Mouse (Mus musculus): Measurements from ENCODE around the gene Prlhr. TPM values are rescaled to one million over a fixed set of nuclear protein-coding genes. Genes with fewer than 3 reads are reported as not detected.

The Prlhr gene
- polyA plus RNA-seq, 1 experiment from 2014 or later: not detected

DNA sequence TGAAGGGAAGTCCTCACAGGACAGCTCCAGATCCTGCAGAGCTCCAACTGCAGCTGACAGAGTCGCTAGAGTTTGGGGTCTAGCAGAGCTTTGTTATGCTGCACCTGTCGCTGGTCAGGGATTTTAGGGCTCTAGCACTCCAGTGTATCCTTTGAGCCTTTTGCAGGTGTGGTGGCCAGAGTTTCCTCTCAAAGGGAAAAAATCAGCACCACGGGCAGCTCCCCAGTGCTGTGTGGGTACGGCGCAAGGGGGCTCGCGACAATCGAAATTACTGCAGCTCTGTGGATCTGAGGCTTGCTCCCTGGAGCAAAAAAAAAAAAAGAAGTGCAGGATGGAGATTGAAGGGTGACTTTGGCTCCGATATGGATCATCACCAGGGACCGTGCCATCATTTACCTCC lies 742 bp upstream of the Prlhr start:
- H3K36me3 ChIP-seq (ENCODE audit: control insufficient read depth, insufficient read depth, low read length): no peaks in the 10 kb centered on the region
- no peak overlapping the region for H3K4me2 ChIP-seq (ENCODE audit: low read depth, low read length)
- H3K9ac ChIP-seq (ENCODE audit: low read length): no peak overlapping the region
- WGBS: 2% methylated on average over 10 of the region's 10 CpGs
- peaks cover 37% of the 10 kb centered on the region for H3K27me3 ChIP-seq (ENCODE audit: control insufficient read depth, insufficient read depth, low read depth, low read length)
- H3K4me3 ChIP-seq (ENCODE audit: low read length): no peak overlapping the region
- no peak for ATAC-seq (ENCODE audit: low read depth)
- no peak overlapping the region for H3K27ac ChIP-seq (ENCODE audit: low read length)
- peaks cover 6% of the 10 kb centered on the region for H3K4me1 ChIP-seq (replicated peaks; ENCODE audit: control insufficient read depth, insufficient read depth, low read length)
- H3K9me3 ChIP-seq (ENCODE audit: control insufficient read depth, low read length): no peaks in the 10 kb centered on the region

DNA sequence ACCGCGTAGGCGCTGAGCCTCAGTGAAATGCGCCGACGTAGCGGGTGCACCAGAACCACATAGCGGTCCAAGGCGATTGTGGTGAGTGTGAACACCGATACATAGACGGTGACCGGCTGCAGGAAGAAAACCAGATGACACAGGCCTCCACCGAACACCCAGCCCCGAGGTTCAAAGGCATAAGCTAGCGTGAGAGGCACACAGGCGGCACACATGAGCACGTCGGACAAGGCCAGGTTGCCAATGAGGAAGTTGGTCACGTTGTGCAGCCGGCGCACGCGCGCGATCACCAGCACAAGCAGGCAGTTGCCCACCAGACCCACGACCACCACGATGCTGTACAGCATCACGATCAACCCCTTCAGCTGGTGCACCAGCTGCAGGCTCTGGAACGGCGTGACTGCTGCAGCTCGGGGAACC lies 506 bp downstream of the Prlhr start:
- Histone ChIP-seq H3K9me3 (ENCODE audit: control insufficient read depth, low read length) (no peaks in the 10 kb centered on the region), H3K9ac (ENCODE audit: low read length) (no peak overlapping the region), H3K4me3 (ENCODE audit: low read length) (peak overlapping the region; percentile 31), H3K27ac (ENCODE audit: low read length) (no peak overlapping the region), H3K4me1 (replicated peaks; ENCODE audit: control insufficient read depth, insufficient read depth, low read length) (peaks cover 10% of the 10 kb centered on the region), H3K4me2 (ENCODE audit: low read depth, low read length) (peak overlapping the region; percentile 49), H3K36me3 (ENCODE audit: control insufficient read depth, insufficient read depth, low read length) (no peaks in the 10 kb centered on the region), H3K27me3 (ENCODE audit: control insufficient read depth, insufficient read depth, low read depth, low read length) (peaks cover 37% of the 10 kb centered on the region)
- WGBS: 13% methylated on average over 31 of the region's 31 CpGs
- no peak for ATAC-seq (ENCODE audit: low read depth)

DNA sequence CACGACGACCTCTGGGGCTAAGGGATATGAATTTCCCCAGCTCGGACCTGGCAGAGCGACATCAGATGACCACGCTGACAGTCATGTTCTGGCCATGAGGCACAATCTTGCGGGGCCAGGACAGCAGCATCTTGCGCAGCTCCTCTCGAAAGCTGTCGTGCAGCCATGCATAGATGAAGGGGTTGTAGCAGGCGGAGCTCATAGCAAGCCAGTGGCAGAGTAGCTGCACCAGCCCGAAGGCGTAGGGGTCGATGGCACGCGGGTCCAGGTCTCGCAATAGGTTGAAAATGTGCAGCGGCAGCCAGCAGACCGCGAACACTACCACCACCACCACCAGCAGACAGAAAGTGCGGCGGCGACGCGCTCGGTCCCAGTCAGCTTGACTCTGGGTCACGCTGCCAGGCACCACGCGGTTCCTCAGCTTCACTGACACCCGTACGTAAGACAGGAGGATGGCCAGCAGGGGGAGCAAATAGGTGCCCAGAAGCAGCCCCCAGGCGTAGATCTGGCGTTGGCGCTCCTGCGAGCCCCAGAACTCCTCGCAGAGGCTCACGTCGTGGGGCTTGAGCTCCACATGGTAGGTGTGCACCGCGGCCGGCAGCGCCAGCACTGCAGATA lies 1.0 kb downstream of the Prlhr start:
- H3K27ac ChIP-seq (ENCODE audit: low read length): no peak overlapping the region
- peak; percentile 65 for ATAC-seq (ENCODE audit: low read depth)
- 3% methylated on average over 41 of the region's 41 CpGs for WGBS
- H3K4me1 ChIP-seq (replicated peaks; ENCODE audit: control insufficient read depth, insufficient read depth, low read length): peaks cover 10% of the 10 kb centered on the region
- peaks cover 37% of the 10 kb centered on the region for H3K27me3 ChIP-seq (ENCODE audit: control insufficient read depth, insufficient read depth, low read depth, low read length)
- no peaks in the 10 kb centered on the region for H3K36me3 ChIP-seq (ENCODE audit: control insufficient read depth, insufficient read depth, low read length)
- peak overlapping the region; percentile 31 for H3K4me3 ChIP-seq (ENCODE audit: low read length)
- no peak overlapping the region for H3K9ac ChIP-seq (ENCODE audit: low read length)
- no peaks in the 10 kb centered on the region for H3K9me3 ChIP-seq (ENCODE audit: control insufficient read depth, low read length)
- H3K4me2 ChIP-seq (ENCODE audit: low read depth, low read length): peak overlapping the region; percentile 49

DNA sequence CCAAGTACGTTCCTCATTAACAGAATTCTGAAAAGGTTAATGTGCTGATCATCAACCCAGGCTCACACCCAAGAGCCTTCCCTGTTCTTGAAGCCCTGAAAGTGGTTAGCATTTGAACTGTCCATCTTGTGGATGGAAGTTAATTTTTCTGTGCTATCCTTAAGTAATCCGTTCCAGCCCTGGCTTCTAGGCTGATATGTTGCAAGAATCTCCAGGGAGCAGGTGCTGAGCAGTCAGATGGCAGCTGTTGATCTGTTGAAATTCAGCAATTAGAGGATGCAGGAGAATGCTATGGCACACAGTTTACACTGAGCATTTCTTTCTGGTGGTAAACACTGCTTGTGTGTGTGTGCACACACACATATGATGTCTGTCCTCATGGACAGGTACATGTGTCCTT lies 2.4 kb downstream of the Prlhr start:
- no peak for ATAC-seq (ENCODE audit: low read depth)
- Histone ChIP-seq H3K9ac (ENCODE audit: low read length) (no peak overlapping the region), H3K27ac (ENCODE audit: low read length) (no peak overlapping the region), H3K9me3 (ENCODE audit: control insufficient read depth, low read length) (no peaks in the 10 kb centered on the region), H3K4me2 (ENCODE audit: low read depth, low read length) (no peak overlapping the region), H3K36me3 (ENCODE audit: control insufficient read depth, insufficient read depth, low read length) (no peaks in the 10 kb centered on the region), H3K27me3 (ENCODE audit: control insufficient read depth, insufficient read depth, low read depth, low read length) (peaks cover 41% of the 10 kb centered on the region), H3K4me1 (replicated peaks; ENCODE audit: control insufficient read depth, insufficient read depth, low read length) (peaks cover 10% of the 10 kb centered on the region), H3K4me3 (ENCODE audit: low read length) (no peak overlapping the region)
- 62% methylated on average over 2 of the region's 2 CpGs for WGBS

GRCm38 (mm10) chr19:60463896-60464295 lies 4.2 kb downstream of the Prlhr start:
- H3K9me3 ChIP-seq (ENCODE audit: control insufficient read depth, low read length): no peaks in the 10 kb centered on the region
- H3K9ac ChIP-seq (ENCODE audit: low read length): no peak overlapping the region
- H3K4me1 ChIP-seq (replicated peaks; ENCODE audit: control insufficient read depth, insufficient read depth, low read length): peaks cover 15% of the 10 kb centered on the region
- ATAC-seq (ENCODE audit: low read depth): peak; percentile 88
- 13% methylated on average over 3 of the region's 3 CpGs for WGBS
- H3K27me3 ChIP-seq (ENCODE audit: control insufficient read depth, insufficient read depth, low read depth, low read length): peaks cover 35% of the 10 kb centered on the region
- H3K4me2 ChIP-seq (ENCODE audit: low read depth, low read length): no peak overlapping the region
- H3K36me3 ChIP-seq (ENCODE audit: control insufficient read depth, insufficient read depth, low read length): no peaks in the 10 kb centered on the region
- H3K27ac ChIP-seq (ENCODE audit: low read length): peak overlapping the region; percentile 12; the same call in 1 of the 2 replicates
- H3K4me3 ChIP-seq (ENCODE audit: low read length): no peak overlapping the region

DNA sequence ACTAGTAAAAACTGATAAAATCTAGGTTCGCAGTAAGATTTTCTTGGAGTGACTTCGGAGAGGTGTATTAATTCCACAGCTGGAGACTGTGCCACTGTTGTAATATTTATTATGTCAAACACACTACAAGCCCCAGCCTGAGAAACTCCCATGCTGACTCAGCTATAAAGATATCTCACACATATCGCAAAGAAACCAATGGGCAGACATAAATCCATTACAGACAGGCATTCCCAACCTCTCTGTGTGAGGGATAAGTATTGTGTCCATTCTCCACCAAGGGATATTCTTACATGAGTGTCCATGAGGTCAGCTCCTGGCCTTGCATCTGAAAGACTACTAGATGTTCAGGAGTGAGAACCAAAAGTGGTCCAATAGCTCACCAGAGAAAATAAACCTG lies 4.7 kb downstream of the Prlhr start:
- H3K4me2 ChIP-seq (ENCODE audit: low read depth, low read length): no peak overlapping the region
- H3K4me3 ChIP-seq (ENCODE audit: low read length): no peak overlapping the region
- ATAC-seq (ENCODE audit: low read depth): 0 out of 2 replicates have a peak, but pooled peaks have one; percentile 21
- peaks cover 15% of the 10 kb centered on the region for H3K4me1 ChIP-seq (replicated peaks; ENCODE audit: control insufficient read depth, insufficient read depth, low read length)
- no peaks in the 10 kb centered on the region for H3K36me3 ChIP-seq (ENCODE audit: control insufficient read depth, insufficient read depth, low read length)
- H3K27ac ChIP-seq (ENCODE audit: low read length): peak overlapping the region; percentile 12; the same call in 1 of the 2 replicates
- H3K27me3 ChIP-seq (ENCODE audit: control insufficient read depth, insufficient read depth, low read depth, low read length): peaks cover 31% of the 10 kb centered on the region
- H3K9ac ChIP-seq (ENCODE audit: low read length): no peak overlapping the region
- WGBS: 68% methylated on average over 3 of the region's 3 CpGs
- H3K9me3 ChIP-seq (ENCODE audit: control insufficient read depth, low read length): no peaks in the 10 kb centered on the region

GRCm38 (mm10) chr19:60461476-60461875 lies 6.6 kb downstream of the Prlhr start:
- H3K27me3 ChIP-seq (ENCODE audit: control insufficient read depth, insufficient read depth, low read depth, low read length): peaks cover 12% of the 10 kb centered on the region
- ATAC-seq (ENCODE audit: low read depth): no peak
- H3K36me3 ChIP-seq (ENCODE audit: control insufficient read depth, insufficient read depth, low read length): no peaks in the 10 kb centered on the region
- H3K9me3 ChIP-seq (ENCODE audit: control insufficient read depth, low read length): no peaks in the 10 kb centered on the region
- WGBS: 58% methylated on average over 2 of the region's 2 CpGs
- H3K4me3 ChIP-seq (ENCODE audit: low read length): no peak overlapping the region
- H3K4me2 ChIP-seq (ENCODE audit: low read depth, low read length): no peak overlapping the region
- no peak overlapping the region for H3K27ac ChIP-seq (ENCODE audit: low read length)
- H3K4me1 ChIP-seq (replicated peaks; ENCODE audit: control insufficient read depth, insufficient read depth, low read length): peaks cover 13% of the 10 kb centered on the region
- H3K9ac ChIP-seq (ENCODE audit: low read length): no peak overlapping the region

DNA sequence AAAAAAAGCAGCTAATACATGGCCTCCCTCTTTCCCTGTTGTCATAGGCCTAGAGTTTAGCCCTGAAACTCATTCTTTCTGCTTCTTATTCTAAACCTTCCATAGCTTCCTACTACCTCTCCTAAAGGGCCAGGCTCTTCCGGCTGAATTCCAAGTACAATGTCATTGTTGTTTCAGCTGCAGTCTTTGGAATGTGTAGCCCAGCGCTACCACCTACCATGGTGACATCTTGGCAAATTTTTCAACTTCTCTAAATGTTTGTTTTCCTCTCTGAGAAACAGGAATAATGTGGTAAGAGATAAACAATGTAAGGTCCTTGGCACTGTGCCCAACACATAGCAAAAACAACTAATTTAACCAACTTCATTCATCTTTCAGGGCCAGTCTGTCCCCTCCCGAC lies 8.4 kb downstream of the Prlhr start:
- H3K36me3 ChIP-seq (ENCODE audit: control insufficient read depth, insufficient read depth, low read length): no peaks in the 10 kb centered on the region
- WGBS: 6% methylated on average over 3 of the region's 3 CpGs
- H3K27me3 ChIP-seq (ENCODE audit: control insufficient read depth, insufficient read depth, low read depth, low read length): peaks cover 4% of the 10 kb centered on the region; the same call in 1 of the 2 replicates
- H3K4me3 ChIP-seq (ENCODE audit: low read length): no peak overlapping the region
- H3K9me3 ChIP-seq (ENCODE audit: control insufficient read depth, low read length): no peaks in the 10 kb centered on the region
- 0 out of 2 replicates have a peak, but pooled peaks have one; percentile 51 for ATAC-seq (ENCODE audit: low read depth)
- H3K4me2 ChIP-seq (ENCODE audit: low read depth, low read length): no peak overlapping the region
- no peak overlapping the region for H3K9ac ChIP-seq (ENCODE audit: low read length)
- H3K4me1 ChIP-seq (replicated peaks; ENCODE audit: control insufficient read depth, insufficient read depth, low read length): peaks cover 13% of the 10 kb centered on the region
- H3K27ac ChIP-seq (ENCODE audit: low read length): no peak overlapping the region

DNA sequence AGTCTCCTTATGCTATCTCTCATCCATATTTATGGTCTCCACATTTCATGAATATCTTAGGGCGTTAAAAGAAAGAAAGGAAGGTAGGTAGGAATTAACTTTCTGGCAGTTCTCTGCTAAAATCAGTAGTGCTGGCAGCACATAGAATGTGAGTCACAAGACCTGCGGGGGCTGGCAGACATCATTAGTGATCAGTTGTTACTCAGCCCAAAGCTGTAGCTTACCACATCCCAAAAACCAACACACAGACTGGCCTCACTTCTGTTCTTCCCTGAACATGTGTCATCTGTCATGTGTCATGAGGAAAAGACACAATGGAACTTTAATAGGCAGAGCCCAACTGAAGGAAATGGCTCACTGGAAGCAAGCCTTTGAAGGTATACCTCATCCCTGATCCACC lies 9.0 kb downstream of the Prlhr start:
- Histone ChIP-seq H3K4me1 (replicated peaks; ENCODE audit: control insufficient read depth, insufficient read depth, low read length) (peaks cover 11% of the 10 kb centered on the region), H3K4me3 (ENCODE audit: low read length) (no peak overlapping the region), H3K9me3 (ENCODE audit: control insufficient read depth, low read length) (no peaks in the 10 kb centered on the region), H3K36me3 (ENCODE audit: control insufficient read depth, insufficient read depth, low read length) (no peaks in the 10 kb centered on the region), H3K27me3 (ENCODE audit: control insufficient read depth, insufficient read depth, low read depth, low read length) (peaks cover 4% of the 10 kb centered on the region; the same call in 1 of the 2 replicates), H3K9ac (ENCODE audit: low read length) (no peak overlapping the region), H3K4me2 (ENCODE audit: low read depth, low read length) (no peak overlapping the region), H3K27ac (ENCODE audit: low read length) (no peak overlapping the region)
- WGBS: 79% methylated on average over 2 of the region's 2 CpGs
- no peak for ATAC-seq (ENCODE audit: low read depth)

Measured in lung, embryonic 16.5 days (tissue).